Mouse (Mus musculus) heart, embryonic 14.5 days (tissue): ENCODE measurements around the gene Catsper1. TPM values are rescaled to one million over a fixed set of nuclear protein-coding genes. Genes with fewer than 3 reads are reported as not detected.

ENCODE experiments used
- ATAC-seq: fragments of 200-750 bp; cut with Nextera tagmentation; 2 replicates; pipeline ENCODE4 v1.8.0; 2017; ENCODE audit warnings: low read depth, moderate TSS enrichment; ENCODE audit not compliant: insufficient number of reproducible peaks, insufficient read depth, low FRiP score
- H3K27ac ChIP-seq, 2 experiments: fragments of 200-500 bp in 1 of 2; fragments of 300-500 bp in 1 of 2; sonication (generic) in 1 of 2; replicated peaks in 1 of 2; 2 replicates each; pipeline ENCODE4 v1.5.1; 2012 to 2014; ENCODE audit warnings: low read depth in 2 of 2, low read length in 2 of 2, control low read depth in 1 of 2, mild to moderate bottlenecking in 1 of 2, mixed read lengths in 1 of 2; ENCODE audit not compliant: control insufficient read depth in 1 of 2, insufficient read depth in 1 of 2
- H3K27me3 ChIP-seq: fragments of 300-500 bp; sonication (generic); 2 replicates; pipeline ENCODE4 v1.6.1; 2014; ENCODE audit warnings: mild to moderate bottlenecking, low read length, control low read depth; ENCODE audit not compliant: control insufficient read depth, insufficient read depth
- H3K36me3 ChIP-seq: fragments of 300-500 bp; sonication (generic); 2 replicates; pipeline ENCODE4 v1.6.1; 2014; ENCODE audit warnings: mild to moderate bottlenecking, control low read depth, low read length, mixed read lengths; ENCODE audit not compliant: control insufficient read depth, insufficient read depth
- H3K4me1 ChIP-seq, 2 experiments: fragments of 200-500 bp in 1 of 2; fragments of 300-500 bp in 1 of 2; sonication (generic) in 1 of 2; 2 replicates each; pipeline ENCODE4 v1.6.1; 2012 to 2014; ENCODE audit warnings: low read length in 2 of 2, control low read depth in 1 of 2, mixed read lengths in 1 of 2; ENCODE audit not compliant: control insufficient read depth in 2 of 2, insufficient read depth in 2 of 2
- H3K4me2 ChIP-seq: fragments of 300-500 bp; sonication (generic); 2 replicates; pipeline ENCODE4 v1.6.1; 2014; ENCODE audit warnings: mild to moderate bottlenecking, low read length
- H3K4me3 ChIP-seq, 2 experiments: fragments of 200-500 bp in 1 of 2; fragments of 300-500 bp in 1 of 2; sonication (generic) in 1 of 2; 2 replicates each; pipeline ENCODE4 v1.5.1; 2012 to 2014; ENCODE audit warnings: low read length in 2 of 2, mild to moderate bottlenecking in 2 of 2, control low read depth in 1 of 2, low read depth in 1 of 2, moderate library complexity in 1 of 2; ENCODE audit not compliant: control insufficient read depth in 1 of 2, insufficient read depth in 1 of 2
- H3K9ac ChIP-seq: fragments of 300-500 bp; sonication (generic); 2 replicates; pipeline ENCODE4 v1.6.1; 2014; ENCODE audit warnings: mild to moderate bottlenecking, low read length
- H3K9me3 ChIP-seq: fragments of 300-500 bp; sonication (generic); 2 replicates; pipeline ENCODE4 v1.6.1; 2016; ENCODE audit warnings: low read length, control low read depth; ENCODE audit not compliant: control insufficient read depth
- whole genome bisulfite sequencing: fragments of 180-500 bp; shearing (Covaris S2); extraction: QIAGEN DNeasy Blood & Tissue Kit; methylation state at CpG from one replicate; pipeline ENCODE4 v1.1.7; 2014; 5-methylcytosine and 5-hydroxymethylcytosine counted together
- polyA plus RNA-seq: library from polyadenylated mRNA; unstranded; fragments of >200 nt; fragmentation: Nextera tagmentation; extraction: Ambion mirVana; gene quantifications from 2 replicates; pipeline ENCODE4 v1.2.1, GENCODE M21; 2014

Gene Catsper1
- polyA plus RNA-seq, 1 experiment from 2014 or later: not detected

GRCm38 (mm10) chr19:5306279-5306678, 29.3 kb upstream of the Catsper1 start:
- Histone ChIP-seq H3K9me3 (no peaks in the 10 kb centered on the region), H3K27me3 (peaks cover 11% of the 10 kb centered on the region), H3K36me3 (no peaks in the 10 kb centered on the region), H3K4me1 (peaks cover 0 to 2% of the 10 kb centered on the region in 2 experiments; a peak in 1 of 4 replicates), H3K27ac (no peak overlapping the region), H3K4me3 (no peak overlapping the region), H3K4me2 (no peak overlapping the region), H3K9ac (no peak overlapping the region)
- ATAC-seq: no peak
- WGBS: 81% methylated on average over 6 of the region's 6 CpGs

- no peak overlapping the region for H3K9ac ChIP-seq
- 30% methylated on average over 98 of the region's 98 CpGs for whole genome bisulfite sequencing
- ATAC-seq: no peak
Observed at GRCm38 (mm10) chr19:5306968-5307734, 28.4 kb upstream of the Catsper1 start.

GRCm38 (mm10) chr19:5309025-5309424, 26.5 kb upstream of the Catsper1 start:
- WGBS: 78% methylated on average over 7 of the region's 7 CpGs
- ATAC-seq: no peak

More at GRCm38 (mm10) chr19:5306968-5307734, 28.4 kb upstream of the Catsper1 start:
- H3K4me3 ChIP-seq: peak overlapping the region; percentile 17 to 25
- no peaks in the 10 kb centered on the region for H3K9me3 ChIP-seq
- H3K27me3 ChIP-seq: peaks cover 11% of the 10 kb centered on the region
- H3K4me1 ChIP-seq: peaks cover 0 to 2% of the 10 kb centered on the region in 2 experiments; a peak in 1 of 4 replicates
- H3K27ac ChIP-seq: no peak overlapping the region
- H3K4me2 ChIP-seq: peak overlapping the region; percentile 59
- no peaks in the 10 kb centered on the region for H3K36me3 ChIP-seq

GRCm38 (mm10) chr19:5313189-5313588, 22.4 kb upstream of the Catsper1 start:
- peaks cover 8% of the 10 kb centered on the region for H3K9me3 ChIP-seq
- H3K27ac ChIP-seq: no peak overlapping the region
- H3K36me3 ChIP-seq: no peaks in the 10 kb centered on the region
- no peak overlapping the region for H3K4me3 ChIP-seq
- H3K4me2 ChIP-seq: no peak overlapping the region
- 84% methylated on average over 8 of the region's 8 CpGs for WGBS
- H3K9ac ChIP-seq: no peak overlapping the region
- H3K4me1 ChIP-seq: no peaks in the 10 kb centered on the region
- no peaks in the 10 kb centered on the region; the same call in 1 of the 2 replicates for H3K27me3 ChIP-seq
- ATAC-seq: no peak

More at GRCm38 (mm10) chr19:5309025-5309424, 26.5 kb upstream of the Catsper1 start:
- H3K27ac ChIP-seq: no peak overlapping the region
- peaks cover 11% of the 10 kb centered on the region for H3K27me3 ChIP-seq
- no peak overlapping the region for H3K9ac ChIP-seq
- H3K9me3 ChIP-seq: no peaks in the 10 kb centered on the region
- H3K4me1 ChIP-seq: peaks cover 0 to 2% of the 10 kb centered on the region in 2 experiments; a peak in 1 of 4 replicates
- H3K4me3 ChIP-seq: no peak overlapping the region
- no peaks in the 10 kb centered on the region for H3K36me3 ChIP-seq
- no peak overlapping the region for H3K4me2 ChIP-seq

- no peaks in the 10 kb centered on the region for H3K9me3 ChIP-seq
- no peaks in the 10 kb centered on the region for H3K36me3 ChIP-seq
- H3K4me1 ChIP-seq: no peaks in the 10 kb centered on the region
- H3K4me2 ChIP-seq: no peak overlapping the region
- no peak overlapping the region for H3K27ac ChIP-seq
- H3K27me3 ChIP-seq: no peaks in the 10 kb centered on the region
- WGBS: 52% methylated on average over 17 of the region's 17 CpGs
- H3K9ac ChIP-seq: no peak overlapping the region
- no peak for ATAC-seq
- H3K4me3 ChIP-seq: no peak overlapping the region
Observed at GRCm38 (mm10) chr19:5323801-5324200, 11.7 kb upstream of the Catsper1 start.

GRCm38 (mm10) chr19:5327970-5328369, 7.6 kb upstream of the Catsper1 start:
- H3K36me3 ChIP-seq: no peaks in the 10 kb centered on the region
- 69% methylated on average over 19 of the region's 19 CpGs for WGBS
- H3K4me1 ChIP-seq: no peaks in the 10 kb centered on the region
- no peak for ATAC-seq
- no peaks in the 10 kb centered on the region for H3K9me3 ChIP-seq
- no peaks in the 10 kb centered on the region for H3K27me3 ChIP-seq
- no peak overlapping the region for H3K27ac ChIP-seq
- H3K9ac ChIP-seq: no peak overlapping the region
- no peak overlapping the region for H3K4me2 ChIP-seq
- no peak overlapping the region for H3K4me3 ChIP-seq

- no peaks in the 10 kb centered on the region for H3K9me3 ChIP-seq
- whole genome bisulfite sequencing: 31% methylated on average over 5 of the region's 5 CpGs
- peak; percentile 42; the same call in 1 of the 2 replicates for ATAC-seq
- H3K4me3 ChIP-seq: no peak overlapping the region
- H3K4me2 ChIP-seq: no peak overlapping the region
- H3K36me3 ChIP-seq: no peaks in the 10 kb centered on the region
- no peaks in the 10 kb centered on the region for H3K27me3 ChIP-seq
- H3K4me1 ChIP-seq: peaks cover 6 to 7% of the 10 kb centered on the region in 2 experiments; a peak in 3 of 4 replicates
- peak overlapping the region; percentile 40 to 52; a peak in 3 of 4 replicates for H3K27ac ChIP-seq
- no peak overlapping the region for H3K9ac ChIP-seq
Observed at GRCm38 (mm10) chr19:5334741-5335140, 800 bp upstream of the Catsper1 start.
